22 mouse cellular contexts compared by ENCODE assay signal in genomic region chr19:10671854-10672417, GRCm38 (mm10). TPM values are rescaled to one million over a fixed set of nuclear protein-coding genes. Genes with fewer than 3 reads are reported as not detected.
"Had no signal": no experiment of that assay in that cellular context is flagged by ENCODE, and none has a peak within 500 bp of the region (broad histone marks: within the 10 kb centered on the region; RNA-seq: fewer than 3 reads in every experiment).

No protein-coding gene starts in this region.

- H3K4me3 ChIP-seq: kidney, embryonic 15.5 days; limb, embryonic 12.5 days; limb, embryonic 15.5 days; liver, embryonic 13.5 days had no signal

- H3K36me3 ChIP-seq: kidney, embryonic 15.5 days; limb, embryonic 12.5 days; limb, embryonic 15.5 days; liver, embryonic 13.5 days had no signal

- H3K4me1 ChIP-seq: kidney, embryonic 15.5 days; limb, embryonic 12.5 days; limb, embryonic 15.5 days had no signal

- H3K27ac ChIP-seq: kidney, embryonic 15.5 days; limb, embryonic 12.5 days; limb, embryonic 15.5 days; liver, embryonic 13.5 days had no signal

- H3K4me2 ChIP-seq: kidney, embryonic 15.5 days; limb, embryonic 12.5 days; limb, embryonic 15.5 days; liver, embryonic 13.5 days; midbrain, embryonic 11.5 days had no signal

- H3K27me3 ChIP-seq: kidney, embryonic 15.5 days; limb, embryonic 15.5 days; liver, embryonic 13.5 days had no signal

- H3K9me3 ChIP-seq: kidney, embryonic 15.5 days; limb, embryonic 12.5 days; limb, embryonic 15.5 days; liver, embryonic 13.5 days had no signal

- H3K9ac ChIP-seq: kidney, embryonic 15.5 days; limb, embryonic 12.5 days; limb, embryonic 15.5 days; liver, embryonic 13.5 days had no signal

- ATAC-seq: inflammation-experienced regulatory T-cells, adult 6 months had no signal

- DNase-seq: kidney, adult 2 months; kidney, postnatal 14 days; kidney, postnatal 4 days; left cerebral cortex, postnatal 4 days; liver, embryonic 13.5 days; lung, adult 2 months; lung, postnatal 14 days; lung, postnatal 4 days; midbrain, embryonic 14.5 days; right cerebral cortex, adult 18-20 months; right cerebral cortex, postnatal 14 days; right cerebral cortex, postnatal 4 days; thymus, adult 18-20 months; thymus, postnatal 36 days had no signal

RNA-seq across cellular contexts. Expression of gene Pga5, which starts 5.9 kb away (rescaled TPM):
- polyA plus RNA-seq: inflammation-experienced regulatory T-cells, adult 6 months; kidney, embryonic 15.5 days; limb, embryonic 12.5 days; limb, embryonic 15.5 days; liver, embryonic 13.5 days; lung, adult 2 months; lung, embryonic 16.5 days; midbrain, embryonic 11.5 days; midbrain, embryonic 14.5 days; midbrain, postnatal 0 days; neural tube, embryonic 14.5 days had no signal
